Comparison of ENCODE assay signal across 24 mouse cellular contexts in genomic region chr5:116438328-116438727, GRCm38 (mm10). TPM values are rescaled to one million over a fixed set of nuclear protein-coding genes. Genes with fewer than 3 reads are reported as not detected.
DNase-seq lines count a peak whose midpoint lies in the region; TF ChIP-seq lines count a peak whose summit lies in the region.
"Had no signal": no experiment of that assay in that cellular context is flagged by ENCODE, and none has a peak within 500 bp of the region (broad histone marks: within the 10 kb centered on the region; RNA-seq: fewer than 3 reads in every experiment).

No protein-coding gene starts in this region.

- H3K27ac ChIP-seq in ES-Bruce4 (ENCODE audit: insufficient read depth, low read length) (peak overlapping the region; percentile 75), ES-E14 (ENCODE audit: insufficient read depth, low read depth, low read length, poor library complexity, severe bottlenecking) (peak overlapping the region; percentile 65)
- H3K27ac ChIP-seq: embryonic facial prominence, embryonic 12.5 days; forebrain, embryonic 13.5 days; forebrain, embryonic 15.5 days had no signal

- H3K4me1 ChIP-seq in E14TG2a.4 (replicated peaks; ENCODE audit: low read depth, low read length), result peaks cover 95% of the 10 kb centered on the region
- H3K4me1 ChIP-seq in ES-Bruce4 (ENCODE audit: control insufficient read depth, insufficient read depth, low read length), result peaks cover 14% of the 10 kb centered on the region
- peaks cover 26 to 43% of the 10 kb centered on the region in 2 experiments for H3K4me1 ChIP-seq in ES-E14 (ENCODE audit: control insufficient read depth in 2 of 2, insufficient read depth in 2 of 2, low read length in 2 of 2, poor library complexity in 1 of 2)

- no peak for TF ChIP-seq CTCF in E14TG2a.4 (conservative IDR thresholded peaks at IDR 0.05; ENCODE audit: low read length)
- no peak for TF ChIP-seq CTCF in ES-Bruce4 (IDR thresholded peaks at IDR 0.05; ENCODE audit: low read depth, low read length)

- no peak for TF ChIP-seq POLR2A in ES-Bruce4 (IDR thresholded peaks at IDR 0.05; ENCODE audit: insufficient read depth, low read length)

- H3K4me3 ChIP-seq in E14TG2a.4 (replicated peaks; ENCODE audit: low read length) (peak overlapping the region; percentile 55), ES-Bruce4 (ENCODE audit: low read depth, low read length) (peak overlapping the region; percentile 15; the same call in 1 of the 2 replicates), ES-E14 (ENCODE audit: insufficient read depth in 1 of 2, low read depth in 1 of 2, low read length in 2 of 2, poor library complexity in 1 of 2, severe bottlenecking in 1 of 2) (peak overlapping the region; percentile 9 to 15; a peak in 2 of 4 replicates)
- H3K4me3 ChIP-seq: embryonic facial prominence, embryonic 12.5 days; forebrain, embryonic 13.5 days; forebrain, embryonic 15.5 days had no signal

- no peaks in the 10 kb centered on the region for H3K9me3 ChIP-seq in E14TG2a.4 (ENCODE audit: low read length)
- H3K9me3 ChIP-seq in ES-Bruce4 (replicated peaks; ENCODE audit: control insufficient read depth, insufficient read depth, low read length, poor library complexity, severe bottlenecking), result no peaks in the 10 kb centered on the region
- no peaks in the 10 kb centered on the region for H3K9me3 ChIP-seq in ES-E14 (ENCODE audit: control insufficient read depth, insufficient read depth, low read depth, low read length)
- H3K9me3 ChIP-seq: embryonic facial prominence, embryonic 12.5 days; forebrain, embryonic 13.5 days; forebrain, embryonic 15.5 days had no signal

- H3K27me3 ChIP-seq in E14TG2a.4 (ENCODE audit: insufficient read depth, low read length) (no peaks in the 10 kb centered on the region), ES-Bruce4 (ENCODE audit: control insufficient read depth, insufficient read depth, low read length, poor library complexity, severe bottlenecking) (no peaks in the 10 kb centered on the region)
- H3K27me3 ChIP-seq: embryonic facial prominence, embryonic 12.5 days; forebrain, embryonic 13.5 days; forebrain, embryonic 15.5 days had no signal

- H3K9ac ChIP-seq in ES-Bruce4 (ENCODE audit: low read depth, poor library complexity, severe bottlenecking) (no peak overlapping the region), ES-E14 (ENCODE audit: insufficient read depth, low read depth, low read length, poor library complexity, severe bottlenecking) (no peak overlapping the region; the same call in 1 of the 2 replicates)
- H3K9ac ChIP-seq: embryonic facial prominence, embryonic 12.5 days; forebrain, embryonic 13.5 days; forebrain, embryonic 15.5 days; forebrain, postnatal 0 days had no signal

- peak; percentile 90 for TF ChIP-seq EP300 in ES-Bruce4 (IDR thresholded peaks at IDR 0.05; ENCODE audit: insufficient read depth, low read depth, low read length)

- in situ Hi-C loops in ES-E14 (cut with MboI; ENCODE audit: low sequenced_read_pairs in 2 of 2, unreplicated experiment in 2 of 2), result no loop called here

- DNase-seq in ES-E14 (ENCODE audit: low read depth, low spot score) (peak; percentile 73), ZHBTc4 (ENCODE audit: low read depth, low spot score) (peak; percentile 90)
- DNase-seq in retina, postnatal 1 day, result no peak
- no peak for DNase-seq in ovary, postnatal 10 days (ENCODE audit: low spot score)
- no peak for DNase-seq in layer of hippocampus, adult 18-20 months (ENCODE audit: low spot score in 2 of 2)
- DNase-seq in kidney, postnatal 25 days, result no peak
- DNase-seq: adrenal gland, adult 2 months; adrenal gland, postnatal 10 days; adrenal gland, postnatal 25 days; cerebellum, adult 11 months; cerebellum, adult 18-20 months; cerebellum, adult 8-10 months; cerebellum, adult 9-11 months; cerebellum, postnatal 14 days; cerebellum, postnatal 36 days; embryo, embryonic 11 days; forebrain, postnatal 0 days had no signal

- H3K36me3 ChIP-seq in E14TG2a.4 (ENCODE audit: insufficient read depth, low read length) (peaks cover 8% of the 10 kb centered on the region), ES-Bruce4 (ENCODE audit: control insufficient read depth, insufficient read depth, low read length, poor library complexity, severe bottlenecking) (no peaks in the 10 kb centered on the region), ES-E14 (ENCODE audit: control insufficient read depth, insufficient read depth, low read length, poor library complexity, severe bottlenecking) (no peaks in the 10 kb centered on the region)
- H3K36me3 ChIP-seq: embryonic facial prominence, embryonic 12.5 days had no signal

TF ChIP-seq in ES-E14, 5 proteins besides CTCF, POLR2A, EP300 and RAD21:
- TF ChIP-seq HCFC1 (IDR thresholded peaks at IDR 0.05; ENCODE audit: borderline replicate concordance, insufficient read depth, low read length) (0 out of 2 replicates have a peak, but pooled peaks have one; percentile 36), CHD2 (IDR thresholded peaks at IDR 0.05; ENCODE audit: low read depth, low read length) (peak; percentile 52), ZNF384 (IDR thresholded peaks at IDR 0.05; ENCODE audit: low read depth, low read length) (no peak)

RNA-seq across cellular contexts. Expression of gene Hspb8, which starts 15.7 kb away (rescaled TPM):
- polyA plus RNA-seq in ES-Bruce4 (2011; ENCODE audit: insufficient read depth, insufficient read length, low read depth, missing spikeins), result 64.0 and 68.1 TPM in 2 replicates
- total RNA-seq in ES-E14 (2012; rRNA removed), result 11.8 and 29.1 TPM in 2 replicates
- total RNA-seq in layer of hippocampus, adult 18-20 months (2021), result 10 to 100 TPM; 10.8 to 15.4 TPM
- total RNA-seq: common myeloid progenitor, adult 5-6 weeks; MEL had no signal

Comparison
In these comparisons a context has a peak if more than half of its experiments do, and no peak if none do; other contexts are left out.
1. DNase-seq: peak in ES-E14 (single experiment) and ZHBTc4 (single experiment); none in retina, postnatal 1 day (single experiment), ovary, postnatal 10 days (single experiment), layer of hippocampus, adult 18-20 months (0 of 2) and kidney, postnatal 25 days (0 of 2).
2. Peak in every context shown above with its lines, with median percentiles within 50 percentile points of each other: H3K4me3 ChIP-seq.